Mouse (Mus musculus): ENCODE data around the gene Ttll5.

Ttll5 gene

DNA sequence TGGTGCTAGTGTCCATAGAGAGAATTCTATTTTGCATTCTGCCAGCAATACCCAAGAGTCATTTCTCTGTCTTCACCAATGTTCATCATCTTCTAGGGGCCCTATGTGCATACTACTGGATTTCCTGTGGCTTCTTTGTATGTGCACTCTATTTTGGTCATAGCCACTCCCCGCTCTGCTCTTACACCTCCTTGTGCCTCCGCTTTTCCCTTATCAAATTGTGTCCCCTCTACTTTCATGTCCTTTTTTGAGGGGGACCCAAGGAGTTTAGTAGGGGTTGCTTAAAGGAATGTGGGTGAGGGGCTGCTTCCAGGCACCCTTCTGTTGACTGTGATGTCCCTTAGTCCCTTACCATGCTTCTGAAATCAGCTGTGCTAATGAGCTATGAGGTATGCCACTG lies 222.3 kb downstream of the Ttll5 start:
- no peak for DNase-seq (ENCODE audit: extremely low read depth, low read depth)

DNA sequence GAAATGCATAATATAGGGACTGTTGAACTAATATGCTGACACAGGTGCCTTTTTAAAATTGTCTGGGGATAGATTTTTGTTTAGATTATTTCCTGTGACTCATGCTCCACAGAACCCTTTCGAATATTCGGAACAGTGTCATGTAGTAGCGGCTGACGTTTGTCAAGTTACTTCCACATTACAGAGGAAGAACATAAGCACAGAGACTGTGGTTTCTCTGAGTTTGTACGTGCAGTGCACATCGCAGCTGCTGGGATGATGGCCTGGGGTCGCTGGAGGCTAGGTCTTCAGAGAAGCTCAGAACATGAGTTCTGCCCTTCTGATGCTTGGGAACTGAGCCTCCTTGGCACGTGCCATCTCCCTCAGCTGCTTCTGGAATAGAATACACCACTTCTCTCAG lies 222.9 kb downstream of the Ttll5 start:
- no peak for DNase-seq (ENCODE audit: extremely low read depth, low read depth)

DNA sequence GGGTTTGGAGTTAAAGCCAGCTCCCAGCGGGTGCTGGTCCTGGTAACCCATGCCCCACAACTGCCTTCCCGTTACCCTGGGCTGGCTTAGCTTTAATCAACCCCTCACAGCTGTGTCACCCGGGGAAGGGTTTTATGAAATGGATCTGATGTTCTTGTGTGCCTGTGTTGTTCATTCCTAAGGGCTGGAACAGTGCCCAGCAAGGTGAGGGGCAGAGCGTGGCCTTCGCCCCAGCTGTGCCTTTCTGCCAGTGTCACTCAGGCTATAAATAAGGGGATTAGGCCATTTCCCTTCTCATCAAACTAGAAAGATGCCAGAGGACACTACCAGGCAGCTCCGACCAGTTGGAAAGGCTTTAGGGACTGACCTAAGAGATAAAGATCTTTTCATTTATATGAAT lies 225.4 kb downstream of the Ttll5 start:
- no peak for DNase-seq (ENCODE audit: extremely low read depth, low read depth)

DNA sequence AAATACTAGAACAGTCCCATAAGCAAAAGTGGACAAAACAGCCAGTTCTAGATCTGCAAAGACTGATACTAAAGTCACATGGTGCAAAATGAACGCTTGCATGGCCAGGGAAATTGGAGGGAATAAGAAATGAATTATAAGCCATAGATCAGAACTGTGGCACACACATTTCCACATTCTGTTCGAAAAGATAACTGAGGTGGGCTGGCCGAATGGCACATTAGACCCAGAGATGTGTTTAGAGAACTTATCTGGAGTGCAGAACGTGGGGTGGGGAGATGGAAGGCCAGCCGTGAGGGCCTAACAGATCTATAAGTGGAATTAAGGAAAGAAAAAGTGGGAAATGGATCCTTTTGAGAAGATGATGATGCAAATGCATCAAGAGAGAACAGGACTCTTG lies 227.0 kb downstream of the Ttll5 start:
- no peak for DNase-seq (ENCODE audit: extremely low read depth, low read depth)

DNA sequence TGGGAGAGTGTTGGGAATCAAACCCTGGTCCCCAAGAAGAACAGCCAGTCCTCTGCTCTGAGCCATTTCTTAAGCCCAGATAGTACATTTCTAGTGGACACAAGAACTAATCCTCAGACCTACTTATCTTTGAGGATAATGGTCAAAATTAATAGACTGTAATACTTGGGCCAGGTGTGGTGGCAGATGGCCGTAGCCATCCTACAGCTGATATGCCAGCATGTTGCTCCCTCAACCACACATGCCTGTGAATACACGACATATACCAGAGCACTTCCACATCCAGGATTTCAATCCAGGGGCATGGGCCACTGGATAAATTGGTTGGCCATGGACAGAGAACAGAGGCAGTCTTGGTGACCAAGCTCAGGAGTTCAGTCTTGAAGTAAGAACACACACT lies 230.8 kb downstream of the Ttll5 start:
- no peak for DNase-seq (ENCODE audit: extremely low read depth, low read depth)

DNA sequence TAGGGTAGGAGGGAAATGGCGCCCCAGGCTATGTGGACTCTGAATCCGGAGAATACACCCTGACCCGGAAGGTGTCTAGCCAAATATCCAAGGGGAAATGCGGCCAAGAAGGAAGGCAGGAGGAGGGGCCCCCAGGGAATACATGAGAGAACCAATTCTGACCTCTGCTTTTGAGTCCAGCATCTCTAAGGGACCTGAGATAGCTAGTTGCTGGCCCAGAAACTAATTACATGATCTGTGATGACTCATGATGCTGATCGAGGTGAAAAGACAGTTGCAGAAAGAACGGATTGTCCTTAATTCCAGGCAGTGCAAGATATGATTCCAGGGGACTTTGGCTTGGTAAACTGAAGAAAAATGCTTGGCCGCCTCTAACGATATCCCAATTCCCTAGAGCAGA lies 232.5 kb downstream of the Ttll5 start:
- no peak for DNase-seq (ENCODE audit: extremely low read depth, low read depth)

DNA sequence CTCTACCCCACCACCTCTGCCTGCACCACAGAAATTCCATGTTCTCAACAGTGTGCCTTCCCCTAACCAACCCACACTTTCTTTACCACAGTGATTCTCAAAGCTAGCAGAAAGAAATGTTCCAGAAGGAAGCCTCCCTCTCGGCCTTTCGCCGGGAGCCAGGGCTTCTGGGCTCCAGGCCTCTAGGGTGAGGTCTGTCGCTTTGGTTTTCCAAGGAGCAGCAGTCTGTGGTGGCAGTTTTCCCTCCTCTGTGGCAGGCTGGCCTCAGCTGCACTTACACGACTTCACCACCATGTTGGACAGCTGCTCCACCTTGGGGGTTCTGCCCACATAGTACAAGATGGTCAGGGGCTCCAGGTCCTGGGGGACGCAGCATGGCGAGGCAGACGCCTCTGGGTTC lies 233.1 kb downstream of the Ttll5 start:
- no peak for DNase-seq (ENCODE audit: extremely low read depth, low read depth)

DNA sequence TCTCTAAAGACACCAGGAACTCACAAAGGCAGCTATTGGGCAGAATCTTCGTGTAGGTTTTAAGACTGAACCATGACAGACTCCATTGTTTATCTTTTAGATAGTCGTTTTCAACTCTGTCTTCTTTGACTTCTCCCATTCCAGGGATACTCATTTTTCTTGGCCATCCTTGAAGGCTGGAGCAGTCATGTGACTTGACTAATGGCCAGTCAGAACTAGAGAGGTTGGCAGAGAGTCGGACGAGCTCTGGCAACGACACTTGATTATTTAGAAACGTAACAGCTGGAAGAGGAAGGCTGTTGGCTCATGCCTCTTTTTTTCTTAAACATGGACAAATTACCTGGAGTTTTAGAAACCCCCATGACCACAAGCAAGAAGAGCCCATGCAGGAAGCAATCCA lies 234.9 kb downstream of the Ttll5 start:
- DNase-seq (ENCODE audit: extremely low read depth, low read depth), result no peak

DNA sequence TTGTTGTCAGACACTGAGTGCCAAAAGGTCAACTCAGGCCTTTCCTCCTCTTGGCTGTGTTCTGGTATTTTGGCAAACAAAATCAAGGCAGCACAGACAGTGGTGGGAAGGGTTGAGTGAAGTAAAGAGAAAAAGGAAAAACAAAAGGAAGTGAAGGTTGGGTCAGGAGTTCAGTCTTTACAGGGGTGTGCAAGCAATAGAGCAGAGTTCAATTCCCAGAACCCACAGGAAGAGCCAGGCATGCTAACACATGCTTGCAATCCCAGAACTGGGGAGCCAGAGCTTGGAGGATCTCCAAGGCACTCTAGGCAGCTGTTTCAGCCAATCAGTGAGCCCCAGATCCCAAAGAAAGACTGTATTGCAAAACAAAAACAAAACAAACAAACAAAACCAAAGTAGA lies 240.3 kb downstream of the Ttll5 start:
- no peak for DNase-seq (ENCODE audit: extremely low read depth, low read depth)

DNA sequence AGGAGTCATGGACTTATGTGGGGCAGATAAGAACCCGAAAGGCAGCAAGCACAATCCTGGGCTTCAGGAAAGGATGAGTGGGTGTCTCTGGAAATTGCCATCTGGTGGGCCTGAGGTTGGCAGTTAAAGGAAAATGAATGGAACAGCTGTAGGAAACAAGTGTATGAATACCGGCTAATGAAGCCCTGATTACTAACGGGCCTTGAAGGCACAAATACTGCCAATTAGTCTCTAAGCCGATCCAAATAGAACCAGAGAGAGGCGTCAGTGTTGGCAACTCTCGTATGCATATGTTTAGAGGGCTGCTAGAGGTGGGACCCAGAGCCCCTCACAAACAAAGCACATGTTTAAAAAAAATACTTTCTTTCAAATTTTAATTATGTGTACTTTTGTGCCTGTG lies 247.0 kb downstream of the Ttll5 start:
- no peak for DNase-seq (ENCODE audit: extremely low read depth, low read depth)

DNA sequence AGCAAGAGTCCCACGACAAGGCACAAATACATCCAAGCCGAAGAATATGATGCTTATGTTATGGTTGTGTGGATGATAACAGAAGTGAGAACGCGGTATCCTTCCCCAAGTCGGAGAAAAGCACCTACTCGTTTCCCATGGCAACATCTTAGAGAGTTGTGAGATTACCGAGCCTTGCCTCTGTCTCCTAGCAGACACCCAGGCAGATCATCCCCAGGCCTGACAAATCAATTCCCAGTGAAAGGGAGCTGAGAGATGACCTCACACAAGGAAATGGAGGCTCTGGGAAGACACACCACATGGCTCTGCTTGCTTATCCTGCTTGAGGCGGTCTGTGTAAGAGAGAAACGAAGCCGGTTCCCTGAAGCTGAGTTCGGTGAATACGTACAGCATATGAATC lies 250.2 kb downstream of the Ttll5 start:
- DNase-seq (ENCODE audit: extremely low read depth, low read depth), result no peak

DNA sequence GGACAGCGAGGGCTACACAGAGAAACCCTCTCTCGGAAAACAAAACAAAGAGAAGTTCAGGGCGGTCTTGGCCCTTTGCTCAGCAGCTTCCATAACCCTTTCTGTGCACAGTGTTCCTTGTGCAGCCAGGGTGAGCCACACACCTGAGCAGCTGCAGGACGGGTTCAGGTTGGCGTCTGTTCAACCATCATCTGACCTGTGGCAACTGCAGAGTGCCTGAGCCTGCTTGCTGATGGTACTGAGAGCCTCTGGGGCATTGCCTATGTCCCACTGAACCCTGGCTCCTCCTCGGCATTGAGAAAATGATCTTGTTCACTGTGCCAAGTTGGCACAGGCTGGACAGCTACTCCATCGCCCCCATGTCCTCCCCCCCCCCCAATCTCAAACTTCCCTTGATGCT lies 250.9 kb downstream of the Ttll5 start:
- DNase-seq (ENCODE audit: extremely low read depth, low read depth), result no peak

DNA sequence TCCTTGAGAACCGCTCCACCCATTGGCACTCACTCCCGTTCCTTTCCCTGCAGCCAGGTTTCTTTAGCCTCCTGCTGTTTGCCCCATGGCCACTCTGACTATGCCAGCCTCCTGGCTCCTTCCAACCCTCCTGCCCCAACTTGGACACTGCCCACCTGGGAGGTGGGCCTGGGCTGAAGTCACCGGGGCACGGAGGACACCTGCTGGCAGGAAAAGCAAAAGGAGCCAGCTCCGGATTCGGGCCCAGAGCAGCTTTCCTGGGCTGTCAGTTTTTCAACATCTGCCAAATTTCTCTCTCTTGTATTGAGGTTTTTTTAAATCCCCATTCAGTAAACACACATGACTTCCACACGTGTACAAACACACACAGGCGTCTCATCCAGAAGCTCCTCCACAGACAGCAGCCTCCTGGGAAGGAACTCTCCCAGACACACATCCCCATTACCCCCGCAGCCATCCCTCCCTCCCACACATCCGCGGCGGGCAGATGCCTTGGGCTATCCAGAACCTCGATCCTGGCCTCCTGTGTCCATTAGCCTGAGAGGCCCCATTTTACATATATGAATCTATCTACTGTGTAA lies 252.0 kb downstream of the Ttll5 start:
- no peak for DNase-seq (ENCODE audit: extremely low read depth, low read depth)

DNA sequence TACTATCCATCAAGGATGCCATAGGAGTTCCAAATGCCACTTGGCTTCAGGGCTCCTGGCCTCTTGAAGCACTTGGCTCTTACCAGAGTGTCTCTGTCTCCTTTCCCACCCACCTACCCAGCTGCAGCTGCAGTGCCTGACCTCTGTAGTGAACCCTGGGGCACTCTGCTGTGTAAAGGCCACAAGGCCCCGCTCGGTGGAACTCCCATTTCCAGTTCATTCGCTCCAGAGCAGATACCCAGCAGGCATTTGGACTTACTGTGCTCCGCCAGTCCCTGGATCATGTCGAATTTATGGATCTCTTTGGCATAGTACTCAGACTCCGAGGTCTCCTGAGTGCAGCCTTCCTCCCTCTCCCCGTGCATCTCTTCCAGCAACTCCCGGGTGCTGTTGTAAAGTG lies 252.9 kb downstream of the Ttll5 start:
- DNase-seq (ENCODE audit: extremely low read depth, low read depth), result no peak

DNA sequence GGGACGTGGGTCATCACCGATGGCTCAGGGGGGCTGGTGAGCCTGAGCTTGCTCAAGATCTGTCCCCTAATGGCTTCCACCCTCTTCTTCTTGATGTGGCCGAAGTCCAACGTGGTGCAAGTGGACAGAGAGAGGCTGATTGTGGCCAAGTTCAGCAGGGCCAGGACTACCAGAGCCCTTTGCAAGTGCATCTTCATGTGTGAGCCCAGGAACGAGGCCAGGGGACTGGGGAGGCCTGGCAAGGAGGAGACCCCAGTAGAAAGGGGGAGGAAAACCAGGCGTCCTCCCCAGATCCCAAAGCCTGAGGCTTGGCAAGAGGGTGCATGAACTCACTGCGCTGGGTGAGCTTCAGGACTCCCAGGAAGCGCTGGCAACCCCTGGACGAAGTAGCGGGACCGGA lies 253.3 kb downstream of the Ttll5 start:
- no peak for DNase-seq (ENCODE audit: extremely low read depth, low read depth)

DNA sequence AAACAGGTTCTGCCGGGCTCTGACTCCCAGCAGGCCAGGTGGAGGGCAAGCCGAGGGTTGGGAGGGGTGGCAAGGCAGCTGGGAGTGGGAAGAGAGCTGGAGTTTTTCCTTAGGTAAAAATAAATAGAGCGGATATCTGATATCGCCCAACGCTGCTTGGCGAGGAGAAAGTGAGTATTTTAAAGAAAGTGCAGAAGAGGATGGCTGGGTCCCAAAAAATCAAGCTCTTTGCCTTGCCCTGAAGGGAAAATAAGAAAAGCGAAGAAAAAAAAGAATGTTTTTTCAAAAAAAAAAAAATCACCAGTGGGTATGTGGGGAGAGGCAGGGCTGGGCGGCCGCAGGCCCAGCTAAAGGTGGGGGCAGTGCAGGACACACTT lies 253.7 kb downstream of the Ttll5 start:
- DNase-seq (ENCODE audit: extremely low read depth, low read depth), result no peak

DNA sequence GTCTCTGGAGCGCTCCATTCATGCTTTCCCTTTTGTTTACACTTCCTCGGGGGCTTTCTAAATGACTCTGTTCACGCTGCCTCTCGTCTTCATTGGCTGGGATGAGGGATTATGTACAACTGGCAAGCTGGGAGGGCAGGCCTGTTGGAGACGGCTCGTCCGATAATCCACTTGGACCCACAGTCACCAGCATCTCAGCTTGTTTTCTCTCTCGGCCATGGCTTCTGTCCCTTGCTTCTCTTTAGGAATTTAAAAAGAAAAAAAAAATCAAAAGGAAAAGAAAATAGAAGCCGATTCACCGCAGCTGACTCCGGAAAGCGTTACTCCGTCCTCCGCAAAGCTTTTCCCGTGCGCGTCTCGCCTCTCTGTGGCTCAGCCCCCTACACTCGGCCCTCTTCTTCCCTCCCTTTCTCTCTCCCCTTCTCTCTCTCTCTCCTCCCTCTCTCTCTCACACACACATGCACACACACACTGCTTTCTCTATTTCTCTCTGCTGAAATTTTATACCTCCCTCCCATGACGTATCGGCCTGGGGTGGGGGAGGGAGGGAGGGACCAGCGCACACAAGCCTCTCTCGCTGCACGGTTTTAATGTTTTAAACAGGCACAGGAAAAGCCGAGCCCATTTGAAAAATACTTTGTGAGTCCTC lies 254.2 kb downstream of the Ttll5 start, which contains the start of gene Tgfb3:
Gene Tgfb3, minus strand, starts transcription at position 489 of the 649 bp plus-strand sequence.
- DNase-seq (ENCODE audit: extremely low read depth, low read depth), result peak; percentile 55

DNA sequence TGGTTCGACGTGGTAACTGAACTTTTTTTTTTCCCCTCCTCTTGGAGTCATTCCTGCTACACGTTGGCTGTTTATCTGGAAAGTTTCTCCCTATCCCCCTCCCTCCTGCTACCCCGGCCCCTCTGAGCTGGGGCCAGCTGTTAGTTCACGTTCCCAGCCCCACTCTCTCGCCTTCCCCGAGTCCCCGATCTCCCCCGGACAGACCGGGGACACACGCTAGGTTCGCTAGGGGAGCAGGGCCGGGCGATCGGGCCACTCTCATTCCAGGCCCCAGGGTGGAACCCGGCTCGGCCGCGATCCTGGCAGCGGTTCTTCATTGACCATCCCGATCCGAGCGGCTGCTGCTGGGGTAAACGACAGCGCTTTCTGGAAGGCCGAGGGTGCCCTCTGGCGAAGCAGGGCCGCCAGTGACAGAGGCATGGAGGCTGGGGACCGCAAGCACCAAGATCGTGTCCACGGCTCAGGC lies 254.8 kb downstream of the Ttll5 start:
- peak; percentile 43 for DNase-seq (ENCODE audit: extremely low read depth, low read depth)

DNA sequence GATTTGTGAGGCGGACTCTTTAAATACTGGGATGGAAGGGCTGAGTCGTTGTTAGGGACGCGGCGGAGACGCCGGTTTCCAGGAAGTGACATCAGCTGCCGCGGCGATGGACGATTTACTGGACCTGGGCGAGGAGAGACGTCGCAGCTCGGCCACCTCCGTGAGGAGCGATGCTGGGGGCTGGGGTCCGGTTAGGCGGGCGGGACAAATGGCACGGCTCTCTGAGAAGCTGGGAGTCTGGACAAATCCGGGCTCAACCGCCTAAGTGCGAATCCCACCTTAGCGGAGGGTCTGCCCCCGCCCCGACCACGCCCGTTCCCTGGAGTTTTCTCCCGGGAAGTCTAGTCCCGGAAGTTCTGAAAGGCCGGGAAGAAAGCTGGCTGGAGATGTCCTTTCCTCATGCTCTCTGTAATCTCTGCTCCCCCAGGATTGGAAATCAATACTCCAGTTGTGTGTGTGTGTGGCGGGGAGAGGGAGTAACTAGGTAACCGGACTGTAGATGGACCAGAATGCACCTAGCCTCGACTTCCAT lies 258.1 kb downstream of the Ttll5 start, which contains the start of gene Ift43:
Gene Ift43, plus strand, starts transcription at position 61 of the 532 bp plus-strand sequence.
- peak; percentile 8 for DNase-seq (ENCODE audit: extremely low read depth, low read depth)

DNA sequence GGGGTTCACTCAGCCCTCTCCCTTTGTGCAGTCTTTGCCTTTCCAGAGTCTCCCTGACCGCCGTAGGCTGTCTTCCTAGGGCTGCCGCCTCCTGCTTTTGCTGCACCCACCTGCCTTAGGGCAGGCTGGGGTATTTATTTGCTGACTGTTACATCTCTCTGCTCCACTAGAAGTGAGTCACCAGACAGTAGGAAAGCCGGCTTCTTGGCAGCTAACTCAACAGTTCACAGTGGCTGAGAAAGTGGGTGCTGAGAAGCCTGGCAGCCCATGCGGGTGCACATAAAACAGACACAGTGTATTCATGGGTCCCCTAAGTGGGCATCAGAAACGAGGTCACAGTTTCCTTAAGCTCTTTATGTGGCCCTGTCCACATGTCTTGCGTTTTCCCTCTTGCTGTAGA lies 261.4 kb downstream of the Ttll5 start:
- no peak for DNase-seq (ENCODE audit: extremely low read depth, low read depth)

DNA sequence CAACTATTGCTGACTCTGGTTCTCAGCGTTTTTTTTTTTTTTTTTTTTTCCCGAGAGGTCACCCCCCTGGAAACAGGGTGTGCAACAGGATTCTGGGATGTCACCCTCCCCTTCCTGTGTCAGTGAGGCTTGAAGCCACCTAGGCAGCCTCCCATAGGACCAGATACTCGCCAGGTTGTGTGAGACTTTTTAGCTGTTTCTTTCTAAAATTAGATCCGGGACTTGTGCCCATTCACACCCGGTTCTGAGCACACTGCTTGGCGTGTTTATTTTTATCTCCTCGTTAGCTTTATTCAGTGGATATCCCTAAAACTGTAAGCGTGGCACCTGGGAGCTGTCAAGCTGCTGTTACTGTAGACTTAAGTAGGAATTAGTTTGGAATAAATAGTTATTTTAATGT lies 262.1 kb downstream of the Ttll5 start:
- no peak for DNase-seq (ENCODE audit: extremely low read depth, low read depth)

DNA sequence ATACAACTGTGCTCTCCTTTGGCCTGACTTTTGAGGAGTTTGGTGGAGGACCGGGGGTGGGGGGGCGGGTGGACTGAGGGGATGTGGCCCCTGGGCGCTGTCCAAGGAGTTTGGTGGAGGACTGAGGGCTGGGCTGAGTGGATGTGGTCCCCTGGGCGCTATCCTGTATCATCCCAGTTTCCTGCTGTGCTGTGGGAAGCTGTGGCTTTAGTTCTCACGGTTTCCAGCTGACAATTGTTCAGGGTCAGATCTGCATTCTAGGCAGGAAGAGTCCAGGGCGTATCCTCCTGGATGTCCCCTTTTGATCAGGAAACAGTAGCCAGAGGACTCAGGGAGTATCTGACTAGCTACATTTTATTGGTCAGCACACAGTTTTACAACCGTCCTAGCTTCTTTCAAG lies 263.6 kb downstream of the Ttll5 start:
- no peak for DNase-seq (ENCODE audit: extremely low read depth, low read depth)

DNA sequence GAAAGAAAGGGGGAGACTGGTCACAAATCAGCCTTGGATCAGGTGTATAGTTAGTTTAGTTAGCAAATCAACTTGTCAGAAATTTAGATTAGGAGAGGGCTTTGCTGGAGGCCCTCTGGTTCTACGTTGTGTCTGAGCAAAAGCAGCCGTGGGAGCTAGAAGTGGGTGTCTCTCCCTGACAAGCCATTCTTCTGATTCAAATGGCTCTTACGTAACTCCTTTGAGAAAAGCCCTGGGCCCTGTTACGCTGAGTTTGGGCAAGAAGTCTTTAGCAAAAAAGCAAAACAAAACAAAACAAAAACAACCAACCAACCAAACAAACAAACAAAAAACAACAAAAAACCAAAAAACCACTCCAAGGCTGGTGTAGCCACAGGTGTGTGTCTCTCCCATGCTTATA lies 266.3 kb downstream of the Ttll5 start:
- DNase-seq (ENCODE audit: extremely low read depth, low read depth), result no peak
